Mouse (Mus musculus) liver, embryonic 11.5 days (tissue): ENCODE measurements around the gene Gcnt4. TPM values are rescaled to one million over a fixed set of nuclear protein-coding genes. Genes with fewer than 3 reads are reported as not detected.
A peak's percentile ranks its signal among the peaks of the same experiment; 100 is the strongest.

Experiments
- ATAC-seq: fragments of 200-750 bp; cut with Nextera tagmentation; replicated peaks from 2 replicates; pipeline ENCODE4 v1.8.0; 2017; ENCODE audit warnings: moderate number of reproducible peaks, mild to moderate bottlenecking, moderate TSS enrichment, moderate library complexity; ENCODE audit not compliant: low FRiP score
- DNase-seq: peaks from one replicate; pipeline ENCODE4 v3.0.0-alpha.2; 2017; ENCODE audit warnings: low spot score
- H3K27ac ChIP-seq: fragments of 300-500 bp; sonication (generic); 2 replicates; pipeline ENCODE4 v1.5.1; 2014; ENCODE audit warnings: mild to moderate bottlenecking, low read depth, low read length, control low read depth
- H3K27me3 ChIP-seq: fragments of 300-500 bp; sonication (generic); replicated peaks from 2 replicates; pipeline ENCODE4 v1.6.1; 2014; ENCODE audit warnings: low read length, mixed read lengths; ENCODE audit not compliant: control insufficient read depth, insufficient read depth
- H3K36me3 ChIP-seq: fragments of 300-500 bp; sonication (generic); 2 replicates; pipeline ENCODE4 v1.6.1; 2014; ENCODE audit warnings: mild to moderate bottlenecking, low read length, moderate library complexity, mixed read lengths; ENCODE audit not compliant: control insufficient read depth, insufficient read depth
- H3K4me1 ChIP-seq: fragments of 300-500 bp; sonication (generic); replicated peaks from 2 replicates; pipeline ENCODE4 v1.6.1; 2014; ENCODE audit warnings: low read length, mixed read lengths; ENCODE audit not compliant: control insufficient read depth, insufficient read depth
- H3K4me2 ChIP-seq: fragments of 300-500 bp; sonication (generic); 2 replicates; pipeline ENCODE4 v1.6.1; 2014; ENCODE audit warnings: mild to moderate bottlenecking, control low read depth, moderate library complexity
- H3K4me3 ChIP-seq: fragments of 300-500 bp; sonication (generic); 2 replicates; pipeline ENCODE4 v1.5.1; 2014; ENCODE audit warnings: low read depth, low read length, control low read depth
- H3K9ac ChIP-seq: fragments of 300-500 bp; sonication (generic); 2 replicates; pipeline ENCODE4 v1.6.1; 2014; ENCODE audit warnings: low read depth, low read length, control low read depth
- H3K9me3 ChIP-seq: fragments of 300-500 bp; sonication (generic); 2 replicates; pipeline ENCODE4 v1.6.1; 2016; ENCODE audit warnings: low read length, inconsistent platforms, mixed read lengths; ENCODE audit not compliant: control insufficient read depth
- WGBS: fragments of 180-500 bp; shearing (Covaris S2); extraction: QIAGEN DNeasy Blood & Tissue Kit; methylation state at CpG from one replicate; pipeline ENCODE4 v1.1.7; 2014; 5-methylcytosine and 5-hydroxymethylcytosine counted together
- polyA plus RNA-seq: library from polyadenylated mRNA; unstranded; fragments of >200 nt; fragmentation: Nextera tagmentation; extraction: Ambion mirVana; gene quantifications from 2 replicates; pipeline ENCODE4 v1.2.1, GENCODE M21; 2014

The Gcnt4 gene
- polyA plus RNA-seq, 1 experiment from 2014 or later, result 0.70 TPM

DNA sequence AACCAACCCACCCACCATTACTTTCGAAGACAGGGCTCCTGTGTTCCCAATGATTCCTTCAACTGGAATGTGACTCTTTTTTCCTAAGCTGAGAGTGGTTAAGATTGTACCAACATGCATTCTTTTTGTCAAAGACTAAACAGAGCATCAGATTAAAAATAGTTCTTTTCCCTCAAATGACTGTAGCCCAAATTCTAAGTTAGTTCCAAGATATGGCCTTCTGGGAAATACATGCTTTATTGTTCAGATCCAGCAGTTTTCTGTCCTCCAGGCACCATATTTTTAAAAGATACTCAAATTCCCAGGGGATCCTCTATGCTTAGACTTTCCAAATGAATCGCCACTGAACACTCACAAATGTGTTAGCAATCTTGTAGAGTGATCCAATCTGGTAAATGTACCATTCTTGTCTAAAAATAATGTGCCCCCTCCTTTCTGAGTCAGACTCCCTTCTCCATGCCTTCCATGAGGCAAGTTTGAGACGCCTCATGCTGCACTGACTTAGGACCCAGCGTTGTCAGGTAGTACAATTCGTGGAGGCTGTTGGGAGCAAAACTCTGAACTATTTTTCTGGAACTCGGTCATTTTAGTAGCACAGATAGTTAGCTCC is 52.6 kb downstream of the Gcnt4 start:
- Histone ChIP-seq H3K4me1 (peaks cover 4% of the 10 kb centered on the region; the same call in 1 of the 2 replicates), H3K27ac (no peak overlapping the region), H3K9me3 (no peaks in the 10 kb centered on the region), H3K9ac (no peak overlapping the region), H3K4me2 (no peak overlapping the region), H3K4me3 (no peak overlapping the region), H3K27me3 (no peaks in the 10 kb centered on the region; the same call in 1 of the 2 replicates), H3K36me3 (no peaks in the 10 kb centered on the region)
- no peak for DNase-seq
- ATAC-seq, result no peak
- 85% methylated on average over 6 of the region's 6 CpGs for WGBS

- no peak overlapping the region for H3K4me3 ChIP-seq
These were observed 56.1 kb downstream of the Gcnt4 start for GRCm38 (mm10) chr13:96980561-96980960.

GRCm38 (mm10) chr13:96983251-96984126 is 59.0 kb downstream of the Gcnt4 start:
- peak overlapping the region; percentile 51 for H3K4me2 ChIP-seq
- ATAC-seq (peak; percentile 43), DNase-seq (no peak)
- H3K27me3 ChIP-seq, result no peaks in the 10 kb centered on the region; the same call in none of the 2 replicates
- no peaks in the 10 kb centered on the region for H3K36me3 ChIP-seq
- H3K4me1 ChIP-seq, result peaks cover 15% of the 10 kb centered on the region
- H3K9me3 ChIP-seq, result no peaks in the 10 kb centered on the region
- H3K27ac ChIP-seq, result peak overlapping the region; percentile 56
- H3K4me3 ChIP-seq, result peak overlapping the region; percentile 14
- no peak overlapping the region for H3K9ac ChIP-seq
- 32% methylated on average over 26 of the region's 26 CpGs for WGBS

More at GRCm38 (mm10) chr13:96980561-96980960, 56.1 kb downstream of the Gcnt4 start:
- ATAC-seq (no peak; the same call in 1 of the 2 replicates), DNase-seq (no peak)
- Histone ChIP-seq H3K9me3 (no peaks in the 10 kb centered on the region), H3K4me2 (no peak overlapping the region), H3K4me1 (peaks cover 10% of the 10 kb centered on the region), H3K9ac (no peak overlapping the region), H3K36me3 (no peaks in the 10 kb centered on the region), H3K27ac (no peak overlapping the region), H3K27me3 (no peaks in the 10 kb centered on the region; the same call in 1 of the 2 replicates)

GRCm38 (mm10) chr13:96984688-96985087 is 60.2 kb downstream of the Gcnt4 start:
- ATAC-seq (no peak), DNase-seq (no peak)
- Histone ChIP-seq H3K9ac (no peak overlapping the region), H3K4me2 (no peak overlapping the region), H3K4me1 (peaks cover 15% of the 10 kb centered on the region), H3K9me3 (no peaks in the 10 kb centered on the region), H3K27ac (no peak overlapping the region), H3K36me3 (no peaks in the 10 kb centered on the region), H3K4me3 (no peak overlapping the region), H3K27me3 (no peaks in the 10 kb centered on the region; the same call in none of the 2 replicates)
- WGBS, result 74% methylated on average over 5 of the region's 5 CpGs

DNA sequence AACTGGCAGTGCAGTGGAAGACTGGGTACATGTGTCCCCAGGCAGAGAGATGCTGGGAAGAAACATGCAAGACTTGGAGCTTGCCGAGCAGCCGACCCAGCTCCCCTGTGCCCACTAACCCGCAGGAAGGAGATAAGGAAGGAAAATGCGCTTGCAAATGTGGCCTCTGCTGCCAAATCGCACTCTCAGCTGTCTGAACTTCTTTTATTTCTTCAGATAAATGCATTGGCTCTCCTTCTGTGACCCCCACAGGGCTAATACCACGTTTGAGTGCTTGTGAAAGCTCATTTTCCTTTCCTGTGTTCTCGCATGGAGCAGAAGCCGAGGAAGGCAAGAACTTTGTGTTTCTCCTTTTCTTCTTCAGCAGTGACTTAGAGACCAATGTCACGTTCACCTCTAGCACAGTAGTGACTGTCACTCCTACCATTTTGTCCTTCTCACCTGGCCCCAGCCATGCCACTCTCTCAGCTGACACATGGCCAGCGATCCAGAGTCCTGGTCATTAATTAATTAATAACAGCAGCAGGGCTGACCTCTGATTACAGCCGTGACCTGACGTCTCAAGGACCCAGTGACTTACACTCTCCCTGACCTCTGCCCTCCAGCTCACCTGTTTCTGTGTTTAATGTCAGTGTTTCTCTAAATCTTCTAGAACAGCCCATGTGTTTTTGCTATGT is 61.2 kb downstream of the Gcnt4 start:
- Histone ChIP-seq H3K4me2 (no peak overlapping the region), H3K9ac (no peak overlapping the region), H3K4me3 (no peak overlapping the region), H3K36me3 (no peaks in the 10 kb centered on the region), H3K27ac (no peak overlapping the region), H3K4me1 (peaks cover 17% of the 10 kb centered on the region), H3K27me3 (no peaks in the 10 kb centered on the region; the same call in none of the 2 replicates), H3K9me3 (no peaks in the 10 kb centered on the region)
- 34% methylated on average over 12 of the region's 12 CpGs for WGBS
- DNase-seq (no peak), ATAC-seq (no peak)

GRCm38 (mm10) chr13:96989129-96989528 is 64.6 kb downstream of the Gcnt4 start:
- 71% methylated on average over 16 of the region's 16 CpGs for WGBS
- Histone ChIP-seq H3K4me1 (peaks cover 10% of the 10 kb centered on the region; the same call in 1 of the 2 replicates), H3K4me2 (no peak overlapping the region), H3K27me3 (no peaks in the 10 kb centered on the region; the same call in 1 of the 2 replicates), H3K9me3 (no peaks in the 10 kb centered on the region), H3K9ac (no peak overlapping the region), H3K27ac (no peak overlapping the region), H3K4me3 (no peak overlapping the region), H3K36me3 (no peaks in the 10 kb centered on the region)
- ATAC-seq (peak; percentile 78), DNase-seq (no peak)

GRCm38 (mm10) chr13:96990045-96990444 is 65.6 kb downstream of the Gcnt4 start:
- Histone ChIP-seq H3K27me3 (no peaks in the 10 kb centered on the region; the same call in 1 of the 2 replicates), H3K9me3 (no peaks in the 10 kb centered on the region), H3K36me3 (no peaks in the 10 kb centered on the region), H3K4me2 (no peak overlapping the region), H3K4me3 (no peak overlapping the region), H3K9ac (no peak overlapping the region), H3K4me1 (peaks cover 7% of the 10 kb centered on the region; the same call in 1 of the 2 replicates), H3K27ac (no peak overlapping the region)
- DNase-seq (no peak), ATAC-seq (no peak)
- 64% methylated on average over 3 of the region's 3 CpGs for WGBS

- Histone ChIP-seq H3K27ac (no peak overlapping the region), H3K9ac (no peak overlapping the region), H3K4me2 (no peak overlapping the region), H3K4me1 (peaks cover 7% of the 10 kb centered on the region; the same call in 1 of the 2 replicates), H3K27me3 (no peaks in the 10 kb centered on the region; the same call in 1 of the 2 replicates), H3K9me3 (no peaks in the 10 kb centered on the region), H3K4me3 (no peak overlapping the region), H3K36me3 (no peaks in the 10 kb centered on the region)
- ATAC-seq (no peak), DNase-seq (no peak)
- WGBS, result 74% methylated on average over 14 of the region's 14 CpGs
These were observed 66.2 kb downstream of the Gcnt4 start for GRCm38 (mm10) chr13:96990561-96991265.
